8 mouse cellular contexts compared by ENCODE assay signal in the genomic region with DNA sequence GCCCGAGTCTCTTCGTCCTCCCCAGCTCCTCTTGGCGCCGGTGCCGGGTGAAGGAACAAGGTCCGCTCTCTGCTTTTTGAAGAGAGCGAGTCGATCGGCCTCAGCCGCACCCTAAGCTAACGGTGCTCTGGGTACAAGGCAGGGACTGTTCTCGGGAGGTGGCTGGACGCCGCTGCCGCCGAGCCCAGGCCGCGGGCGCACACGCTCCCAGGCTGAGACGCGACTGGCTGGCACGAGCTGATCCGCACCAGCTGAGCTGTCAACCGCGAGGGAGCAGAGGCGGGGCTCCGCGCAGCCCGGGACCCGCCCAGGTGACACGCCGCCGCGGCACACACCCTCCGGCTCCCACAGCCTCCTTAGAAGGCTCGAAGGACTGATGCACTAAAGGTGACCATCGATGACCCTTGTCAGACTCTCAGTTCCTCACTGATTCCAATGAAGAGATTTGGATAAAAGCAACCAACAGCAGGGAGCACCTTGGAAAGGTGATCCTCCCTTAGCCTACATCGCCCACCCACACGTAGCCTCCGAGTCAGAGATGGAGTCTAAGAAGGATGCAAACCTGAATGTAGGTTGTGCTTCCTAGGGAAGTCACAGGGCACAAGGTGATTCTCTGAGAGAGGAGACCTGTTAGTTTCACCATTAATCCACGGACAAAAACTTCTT. TPM values are rescaled to one million over a fixed set of nuclear protein-coding genes. Genes with fewer than 3 reads are reported as not detected.
DNase-seq lines count a peak whose midpoint lies in the region; ATAC-seq and TF ChIP-seq lines count a peak whose summit lies in the region.

No protein-coding gene starts in this region.

- no peak for TF ChIP-seq CTCF in liver, postnatal 0 days (IDR thresholded peaks at IDR 0.05; ENCODE audit: low read depth)

- H3K36me3 ChIP-seq in forebrain, embryonic 15.5 days = no peaks in the 10 kb centered on the region
- H3K36me3 ChIP-seq in liver, postnatal 0 days (replicated peaks; ENCODE audit: insufficient read depth, low read length) = no peaks in the 10 kb centered on the region
- no peaks in the 10 kb centered on the region for H3K36me3 ChIP-seq in neural tube, embryonic 15.5 days

- peak; percentile 95 for ATAC-seq in forebrain, embryonic 15.5 days (replicated peaks)
- ATAC-seq in liver, postnatal 0 days = peak; percentile 92
- peak; percentile 90 for ATAC-seq in neural tube, embryonic 15.5 days (ENCODE audit: low FRiP score)

- H3K4me2 ChIP-seq in forebrain, embryonic 15.5 days (replicated peaks) = peak overlapping the region; percentile 96
- H3K4me2 ChIP-seq in liver, postnatal 0 days (ENCODE audit: low read depth, low read length) = peak overlapping the region; percentile 78
- peak overlapping the region; percentile 92 for H3K4me2 ChIP-seq in neural tube, embryonic 15.5 days

- intact Hi-C loops in heart, postnatal 10 days (cut with DNase I) = loop anchor here (2.0 kb wide), 1 partner anchor 43 kb away; no protein-coding TSS in a partner anchor

- WGBS in forebrain, embryonic 15.5 days = 3% methylated on average over 41 of the region's 42 CpGs
- WGBS in liver, postnatal 0 days (ENCODE audit: insufficient replicate concordance) = 3% methylated on average over 41 of the region's 42 CpGs
- WGBS in neural tube, embryonic 15.5 days = 3% methylated on average over 42 of the region's 42 CpGs

- peak overlapping the region; percentile 59 for H3K9ac ChIP-seq in forebrain, embryonic 15.5 days (replicated peaks)
- H3K9ac ChIP-seq in liver, postnatal 0 days (replicated peaks) = peak overlapping the region; percentile 69
- peak overlapping the region; percentile 56 for H3K9ac ChIP-seq in neural tube, embryonic 15.5 days (replicated peaks)

- TF ChIP-seq EP300 in liver, postnatal 0 days (IDR thresholded peaks at IDR 0.05; ENCODE audit: low read depth) = no peak

- H3K27ac ChIP-seq in forebrain, embryonic 15.5 days (replicated peaks) = peak overlapping the region; percentile 19; the same call in 1 of the 2 replicates
- peak overlapping the region; percentile 62 for H3K27ac ChIP-seq in liver, postnatal 0 days (ENCODE audit: low read depth)
- H3K27ac ChIP-seq in neural tube, embryonic 15.5 days (replicated peaks) = peak overlapping the region; percentile 14; the same call in 1 of the 2 replicates

- H3K4me3 ChIP-seq in forebrain, embryonic 15.5 days = peak overlapping the region; percentile 60
- H3K4me3 ChIP-seq in liver, postnatal 0 days (ENCODE audit: low read depth, low read length) = peak overlapping the region; percentile 61
- peak overlapping the region; percentile 48 for H3K4me3 ChIP-seq in neural tube, embryonic 15.5 days (replicated peaks)

- H3K27me3 ChIP-seq in forebrain, embryonic 15.5 days = peaks cover 8% of the 10 kb centered on the region; the same call in 1 of the 2 replicates
- H3K27me3 ChIP-seq in liver, postnatal 0 days (ENCODE audit: insufficient read depth, low read length) = peaks cover 13% of the 10 kb centered on the region; the same call in 1 of the 2 replicates
- peaks cover 15% of the 10 kb centered on the region for H3K27me3 ChIP-seq in neural tube, embryonic 15.5 days (replicated peaks)

- DNase-seq in ES-CJ7 (ENCODE audit: low read depth, low spot score) = peak; percentile 23
- DNase-seq in cerebellum, adult 11-12 months = peak; percentile 68
- DNase-seq in heart, postnatal 10 days = peak; percentile 81 to 87
- peak; percentile 68 to 84 for DNase-seq in kidney, postnatal 36 days
- peak; percentile 73 for DNase-seq in liver, postnatal 0 days
- peak; percentile 16 for DNase-seq in testis, postnatal 14 days (ENCODE audit: low spot score)

- H3K4me1 ChIP-seq in forebrain, embryonic 15.5 days = peaks cover 12% of the 10 kb centered on the region
- H3K4me1 ChIP-seq in liver, postnatal 0 days (ENCODE audit: insufficient read depth) = peaks cover 3% of the 10 kb centered on the region; the same call in 1 of the 2 replicates
- H3K4me1 ChIP-seq in neural tube, embryonic 15.5 days = peaks cover 20% of the 10 kb centered on the region

- H3K9me3 ChIP-seq in forebrain, embryonic 15.5 days = no peaks in the 10 kb centered on the region
- no peaks in the 10 kb centered on the region for H3K9me3 ChIP-seq in liver, postnatal 0 days (ENCODE audit: low read length)
- H3K9me3 ChIP-seq in neural tube, embryonic 15.5 days (replicated peaks) = no peaks in the 10 kb centered on the region

RNA-seq across cellular contexts. Expression of gene Pde4dip, which starts 20.4 kb away (rescaled TPM):
- polyA plus RNA-seq in forebrain, embryonic 15.5 days (2015; fragmentation: Nextera tagmentation; extraction: Ambion mirVana) = 67.6 and 73.1 TPM in 2 replicates
- 1,000 to 10,000 TPM; 1,178 to 1,212 TPM for total RNA-seq in heart, postnatal 10 days (2021)
- polyA plus RNA-seq in liver, postnatal 0 days (2015; fragmentation: Nextera tagmentation; extraction: Ambion mirVana) = 8.1 and 8.5 TPM in 2 replicates
- polyA plus RNA-seq in neural tube, embryonic 15.5 days (2015; fragmentation: Nextera tagmentation; extraction: Ambion mirVana) = 55.2 and 62.6 TPM in 2 replicates

RNA-seq across cellular contexts. Expression of gene Sec22b, which starts 32.8 kb away (rescaled TPM):
- polyA plus RNA-seq in forebrain, embryonic 15.5 days (2015; fragmentation: Nextera tagmentation; extraction: Ambion mirVana) = 104 and 108 TPM in 2 replicates
- total RNA-seq in heart, postnatal 10 days (2021) = 10 to 100 TPM; 49.6 to 54.1 TPM
- polyA plus RNA-seq in liver, postnatal 0 days (2015; fragmentation: Nextera tagmentation; extraction: Ambion mirVana) = 40.0 and 42.3 TPM in 2 replicates
- 93.9 and 97.1 TPM in 2 replicates for polyA plus RNA-seq in neural tube, embryonic 15.5 days (2015; fragmentation: Nextera tagmentation; extraction: Ambion mirVana)

Comparison
In these comparisons a context has a peak if more than half of its experiments do, and no peak if none do; other contexts are left out.
1. Peak in every context shown above with its lines: DNase-seq, ATAC-seq, H3K4me3 ChIP-seq and H3K27ac ChIP-seq.
2. DNase-seq: peak in every context shown above with its lines; median percentile 84 in heart, postnatal 10 days; 76 in kidney, postnatal 36 days; 73 in liver, postnatal 0 days; 68 in cerebellum, adult 11-12 months; 23 in ES-CJ7; 16 in testis, postnatal 14 days.